Mouse (Mus musculus): ENCODE results near the gene Xpnpep2. TPM values are rescaled to one million over a fixed set of nuclear protein-coding genes. Genes with fewer than 3 reads are reported as not detected.

Gene Xpnpep2
- total and polyA plus RNA-seq, 2 experiments = not detected

DNA sequence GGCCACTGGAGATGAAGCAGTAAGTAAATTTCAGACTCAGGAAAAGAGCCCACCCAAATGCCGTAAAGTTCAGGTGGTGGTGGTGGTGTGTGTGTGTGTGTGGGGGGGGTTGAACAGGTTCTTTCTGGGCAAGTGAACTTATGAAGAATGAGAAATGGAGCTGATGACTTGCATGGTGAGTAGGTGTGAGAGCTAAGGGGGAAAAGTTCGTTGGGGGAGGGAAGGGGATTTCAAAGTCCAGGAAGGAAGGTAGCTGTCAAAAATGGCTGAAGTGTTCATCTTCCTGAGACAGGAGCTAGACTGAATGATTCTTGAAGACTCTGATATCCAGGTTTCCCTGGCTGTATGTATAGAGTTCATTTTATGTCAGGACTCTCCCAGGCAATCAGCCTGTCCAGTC, 38.7 kb downstream of the Xpnpep2 start:
- no peaks in the 10 kb centered on the region for H3K4me1 ChIP-seq (ENCODE audit: control insufficient read depth, insufficient read depth, low read length)
- no peaks in the 10 kb centered on the region for H3K27me3 ChIP-seq (ENCODE audit: control insufficient read depth, insufficient read depth, low read length)
- no peak for DNase-seq (ENCODE audit: extremely low read depth, low read depth, low spot score)
- TF ChIP-seq POLR2A (IDR thresholded peaks at IDR 0.05; ENCODE audit: extremely low read depth, insufficient read depth, low read length) = no peak
- TF ChIP-seq CTCF (IDR thresholded peaks at IDR 0.05; ENCODE audit: low read depth, low read length) = no peak
- H3K9ac ChIP-seq (ENCODE audit: low read depth, low read length) = no peak overlapping the region
- 65% methylated on average over 2 of the region's 2 CpGs for WGBS
- no peaks in the 10 kb centered on the region for H3K36me3 ChIP-seq (ENCODE audit: control insufficient read depth, insufficient read depth, low read length)
- H3K79me2 ChIP-seq (ENCODE audit: control insufficient read depth, insufficient read depth, low read length) = no peaks in the 10 kb centered on the region
- H3K27ac ChIP-seq (replicated peaks; ENCODE audit: insufficient read depth, low read depth, low read length) = no peak overlapping the region
- no peak overlapping the region; the same call in 1 of the 2 replicates for H3K4me3 ChIP-seq (ENCODE audit: insufficient read depth, low read depth, low read length)

DNA sequence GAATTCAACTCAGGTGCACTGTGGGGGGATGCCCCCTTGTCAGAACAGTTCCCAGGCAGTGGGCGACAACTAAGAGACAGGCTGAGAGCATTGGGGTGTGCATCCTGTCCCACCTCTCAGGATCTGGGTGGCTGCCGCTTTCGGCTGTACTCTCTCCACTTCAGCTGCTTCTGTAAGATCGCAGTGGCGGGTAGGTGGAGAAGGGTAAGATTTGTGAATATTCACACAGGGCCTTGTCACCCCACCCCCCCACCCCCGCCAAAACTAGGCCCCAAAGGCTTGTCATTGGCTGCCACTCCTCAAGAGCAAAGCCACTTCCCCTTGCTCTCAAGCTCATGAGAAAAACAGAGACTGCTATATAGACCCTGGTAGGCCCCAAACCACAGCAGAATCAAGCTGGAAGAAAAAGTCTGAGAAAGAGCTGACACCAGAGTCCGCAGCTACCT, 39.2 kb downstream of the Xpnpep2 start:
- H3K36me3 ChIP-seq (ENCODE audit: control insufficient read depth, insufficient read depth, low read length) = no peaks in the 10 kb centered on the region
- no peaks in the 10 kb centered on the region for H3K4me1 ChIP-seq (ENCODE audit: control insufficient read depth, insufficient read depth, low read length)
- peak overlapping the region; percentile 43; the same call in 1 of the 2 replicates for H3K9ac ChIP-seq (ENCODE audit: low read depth, low read length)
- DNase-seq (ENCODE audit: extremely low read depth, low read depth, low spot score) = no peak
- H3K27ac ChIP-seq (replicated peaks; ENCODE audit: insufficient read depth, low read depth, low read length) = no peak overlapping the region
- no peak overlapping the region for H3K4me3 ChIP-seq (ENCODE audit: insufficient read depth, low read depth, low read length)
- H3K79me2 ChIP-seq (ENCODE audit: control insufficient read depth, insufficient read depth, low read length) = no peaks in the 10 kb centered on the region
- TF ChIP-seq CTCF (IDR thresholded peaks at IDR 0.05; ENCODE audit: low read depth, low read length) (no peak), POLR2A (IDR thresholded peaks at IDR 0.05; ENCODE audit: extremely low read depth, insufficient read depth, low read length) (no peak)
- H3K27me3 ChIP-seq (ENCODE audit: control insufficient read depth, insufficient read depth, low read length) = no peaks in the 10 kb centered on the region
- WGBS = 75% methylated on average over 7 of the region's 7 CpGs

DNA sequence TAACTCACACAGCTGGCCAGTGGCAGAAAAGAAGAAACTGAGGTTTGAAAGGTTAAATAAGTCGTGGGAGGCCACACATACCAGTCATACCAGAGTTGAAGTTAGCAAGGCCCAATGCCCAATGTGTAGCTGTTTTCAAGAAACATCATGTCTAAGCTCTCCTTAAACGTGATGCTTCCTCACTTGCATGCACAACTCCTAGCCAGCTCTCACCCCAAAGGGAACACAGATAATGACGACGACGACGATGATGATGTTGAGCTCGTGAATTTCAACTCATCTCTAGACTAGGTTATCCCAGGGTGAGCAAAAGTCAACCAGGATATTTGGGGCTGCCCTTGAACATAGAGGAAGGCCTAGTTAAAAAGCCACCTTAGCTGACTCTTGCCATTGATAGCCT, 43.6 kb downstream of the Xpnpep2 start:
- H3K27ac ChIP-seq (replicated peaks; ENCODE audit: insufficient read depth, low read depth, low read length) = no peak overlapping the region
- 82% methylated on average over 7 of the region's 7 CpGs for WGBS
- DNase-seq (ENCODE audit: extremely low read depth, low read depth, low spot score) = no peak
- no peaks in the 10 kb centered on the region; the same call in 1 of the 2 replicates for H3K4me1 ChIP-seq (ENCODE audit: control insufficient read depth, insufficient read depth, low read length)
- H3K9ac ChIP-seq (ENCODE audit: low read depth, low read length) = no peak overlapping the region
- TF ChIP-seq CTCF (IDR thresholded peaks at IDR 0.05; ENCODE audit: low read depth, low read length) (no peak), POLR2A (IDR thresholded peaks at IDR 0.05; ENCODE audit: extremely low read depth, insufficient read depth, low read length) (no peak)
- no peaks in the 10 kb centered on the region for H3K79me2 ChIP-seq (ENCODE audit: control insufficient read depth, insufficient read depth, low read length)
- H3K4me3 ChIP-seq (ENCODE audit: insufficient read depth, low read depth, low read length) = no peak overlapping the region
- no peaks in the 10 kb centered on the region for H3K27me3 ChIP-seq (ENCODE audit: control insufficient read depth, insufficient read depth, low read length)
- H3K36me3 ChIP-seq (ENCODE audit: control insufficient read depth, insufficient read depth, low read length) = no peaks in the 10 kb centered on the region

DNA sequence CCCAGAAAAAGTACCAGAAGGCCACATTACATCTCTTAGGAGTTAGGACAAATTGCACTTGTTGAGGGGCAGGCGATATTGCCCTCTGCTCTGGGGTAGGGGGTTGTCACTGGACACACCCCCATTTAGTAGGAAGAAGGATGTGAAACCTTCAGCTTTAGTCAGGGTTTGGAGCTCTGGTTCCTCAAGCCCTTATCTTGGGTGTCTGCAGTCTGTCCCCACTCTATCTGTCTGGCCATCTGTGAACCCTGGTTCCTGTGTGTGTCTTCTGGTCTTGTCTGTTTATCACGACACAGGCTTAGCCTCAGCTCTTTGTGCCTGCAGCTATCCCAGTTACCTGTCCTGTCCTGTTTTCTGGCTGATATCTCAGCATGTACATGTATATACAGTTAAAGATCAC, 44.9 kb downstream of the Xpnpep2 start:
- no peaks in the 10 kb centered on the region for H3K79me2 ChIP-seq (ENCODE audit: control insufficient read depth, insufficient read depth, low read length)
- DNase-seq (ENCODE audit: extremely low read depth, low read depth, low spot score) = no peak
- TF ChIP-seq POLR2A (IDR thresholded peaks at IDR 0.05; ENCODE audit: extremely low read depth, insufficient read depth, low read length) (no peak), CTCF (IDR thresholded peaks at IDR 0.05; ENCODE audit: low read depth, low read length) (no peak)
- H3K4me3 ChIP-seq (ENCODE audit: insufficient read depth, low read depth, low read length) = no peak overlapping the region
- 68% methylated on average over 2 of the region's 2 CpGs for WGBS
- no peaks in the 10 kb centered on the region for H3K36me3 ChIP-seq (ENCODE audit: control insufficient read depth, insufficient read depth, low read length)
- H3K27me3 ChIP-seq (ENCODE audit: control insufficient read depth, insufficient read depth, low read length) = no peaks in the 10 kb centered on the region
- no peak overlapping the region for H3K27ac ChIP-seq (replicated peaks; ENCODE audit: insufficient read depth, low read depth, low read length)
- H3K4me1 ChIP-seq (ENCODE audit: control insufficient read depth, insufficient read depth, low read length) = no peaks in the 10 kb centered on the region; the same call in 1 of the 2 replicates
- H3K9ac ChIP-seq (ENCODE audit: low read depth, low read length) = no peak overlapping the region

DNA sequence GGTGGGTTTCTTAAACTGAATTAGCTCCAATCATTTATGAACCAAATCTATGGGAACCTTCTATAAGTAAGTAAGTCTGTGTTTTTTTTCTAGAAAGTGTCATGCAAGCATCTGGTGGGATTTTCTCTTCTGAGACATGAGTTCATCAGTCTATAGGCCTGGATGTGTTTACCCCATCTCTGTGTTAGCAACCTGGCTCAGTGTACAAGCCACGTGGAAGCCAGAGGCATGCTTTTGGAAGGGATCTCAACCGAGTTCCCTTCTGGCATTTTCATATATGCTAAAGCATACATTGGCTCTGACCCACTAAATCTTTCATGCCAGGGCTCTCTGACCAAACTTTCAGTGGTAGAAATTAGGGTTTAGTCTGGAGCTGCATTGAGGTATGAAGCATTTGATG, 45.4 kb downstream of the Xpnpep2 start:
- H3K4me1 ChIP-seq (ENCODE audit: control insufficient read depth, insufficient read depth, low read length) = no peaks in the 10 kb centered on the region; the same call in 1 of the 2 replicates
- H3K27ac ChIP-seq (replicated peaks; ENCODE audit: insufficient read depth, low read depth, low read length) = no peak overlapping the region
- no peak overlapping the region for H3K9ac ChIP-seq (ENCODE audit: low read depth, low read length)
- TF ChIP-seq POLR2A (IDR thresholded peaks at IDR 0.05; ENCODE audit: extremely low read depth, insufficient read depth, low read length) = no peak
- no peaks in the 10 kb centered on the region for H3K36me3 ChIP-seq (ENCODE audit: control insufficient read depth, insufficient read depth, low read length)
- H3K27me3 ChIP-seq (ENCODE audit: control insufficient read depth, insufficient read depth, low read length) = no peaks in the 10 kb centered on the region
- DNase-seq (ENCODE audit: extremely low read depth, low read depth, low spot score) = no peak
- whole genome bisulfite sequencing = 75% methylated on average over 2 of the region's 2 CpGs
- no peaks in the 10 kb centered on the region for H3K79me2 ChIP-seq (ENCODE audit: control insufficient read depth, insufficient read depth, low read length)
- no peak overlapping the region for H3K4me3 ChIP-seq (ENCODE audit: insufficient read depth, low read depth, low read length)

DNA sequence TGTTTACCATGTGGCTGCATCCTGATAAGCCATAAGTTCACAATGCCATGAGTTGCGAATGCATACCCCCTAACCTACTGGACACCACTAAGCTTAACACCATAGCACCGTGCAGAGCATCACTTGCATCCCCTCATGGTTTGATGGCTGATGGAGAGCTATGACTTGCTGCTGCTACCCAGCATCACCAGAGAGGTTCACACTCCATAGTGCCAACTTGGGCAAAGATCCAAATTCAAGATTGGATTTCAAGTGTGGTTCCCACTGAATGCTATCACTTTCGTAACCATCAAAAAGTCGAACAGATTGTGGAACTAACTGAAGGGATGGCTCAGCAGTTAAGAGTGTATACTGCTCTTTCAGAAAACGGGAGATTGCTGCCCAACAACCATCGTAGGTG, 47.0 kb downstream of the Xpnpep2 start:
- Histone ChIP-seq H3K27ac (replicated peaks; ENCODE audit: insufficient read depth, low read depth, low read length) (no peak overlapping the region), H3K36me3 (ENCODE audit: control insufficient read depth, insufficient read depth, low read length) (no peaks in the 10 kb centered on the region), H3K27me3 (ENCODE audit: control insufficient read depth, insufficient read depth, low read length) (no peaks in the 10 kb centered on the region), H3K79me2 (ENCODE audit: control insufficient read depth, insufficient read depth, low read length) (no peaks in the 10 kb centered on the region), H3K4me3 (ENCODE audit: insufficient read depth, low read depth, low read length) (no peak overlapping the region), H3K9ac (ENCODE audit: low read depth, low read length) (no peak overlapping the region), H3K4me1 (ENCODE audit: control insufficient read depth, insufficient read depth, low read length) (no peaks in the 10 kb centered on the region; the same call in 1 of the 2 replicates)
- no peak for DNase-seq (ENCODE audit: extremely low read depth, low read depth, low spot score)
- 92% methylated on average over 6 of the region's 6 CpGs for WGBS
- TF ChIP-seq POLR2A (IDR thresholded peaks at IDR 0.05; ENCODE audit: extremely low read depth, insufficient read depth, low read length) = no peak
- no peak for TF ChIP-seq CTCF (IDR thresholded peaks at IDR 0.05; ENCODE audit: low read depth, low read length)

Measured in liver, adult 2 months (tissue).